Mouse (Mus musculus) midbrain, embryonic 16.5 days (tissue): ENCODE results near the gene Fam20c. TPM values are rescaled to one million over a fixed set of nuclear protein-coding genes. Genes with fewer than 3 reads are reported as not detected.
A peak's percentile ranks its signal among the peaks of the same experiment; 100 is the strongest.

Source experiments
- ATAC-seq: fragments of 200-750 bp; cut with Nextera tagmentation; 2 replicates; pipeline ENCODE4 v1.8.0; 2017; ENCODE audit warnings: moderate TSS enrichment
- H3K27ac ChIP-seq: fragments of 300-500 bp; sonication (generic); 2 replicates; pipeline ENCODE4 v1.5.1; 2014; ENCODE audit warnings: mild to moderate bottlenecking, low read length, mixed read lengths
- H3K27me3 ChIP-seq: fragments of 300-500 bp; sonication (generic); 2 replicates; pipeline ENCODE4 v1.6.1; 2014; ENCODE audit warnings: low read depth, low read length, mixed read lengths; ENCODE audit not compliant: control insufficient read depth, insufficient read depth
- H3K36me3 ChIP-seq: fragments of 300-500 bp; sonication (generic); 2 replicates; pipeline ENCODE4 v1.6.1; 2014; ENCODE audit warnings: mild to moderate bottlenecking, low read length, moderate library complexity, mixed read lengths; ENCODE audit not compliant: control insufficient read depth, insufficient read depth
- H3K4me1 ChIP-seq: fragments of 300-500 bp; sonication (generic); 2 replicates; pipeline ENCODE4 v1.6.1; 2014; ENCODE audit warnings: mild to moderate bottlenecking, low read length, mixed read lengths; ENCODE audit not compliant: control insufficient read depth, insufficient read depth
- H3K4me2 ChIP-seq: fragments of 300-500 bp; sonication (generic); 2 replicates; pipeline ENCODE4 v1.6.1; 2014; ENCODE audit warnings: mild to moderate bottlenecking, low read length, mixed read lengths
- H3K4me3 ChIP-seq: fragments of 300-500 bp; sonication (generic); 2 replicates; pipeline ENCODE4 v1.5.1; 2014; ENCODE audit warnings: low read depth, mild to moderate bottlenecking, low read length, moderate library complexity, mixed read lengths
- H3K9ac ChIP-seq: fragments of 300-500 bp; sonication (generic); 2 replicates; pipeline ENCODE4 v1.6.1; 2014; ENCODE audit warnings: low read depth, low read length, mixed read lengths
- H3K9me3 ChIP-seq: fragments of 300-500 bp; sonication (generic); replicated peaks from 2 replicates; pipeline ENCODE4 v1.6.1; 2014; ENCODE audit warnings: mild to moderate bottlenecking, low read length, mixed read lengths; ENCODE audit not compliant: control insufficient read depth, poor library complexity, severe bottlenecking
- WGBS: fragments of 180-500 bp; shearing (Covaris S2); extraction: QIAGEN DNeasy Blood & Tissue Kit; methylation state at CpG from one replicate; pipeline ENCODE4 v1.1.7; 2014; 5-methylcytosine and 5-hydroxymethylcytosine counted together
- polyA plus RNA-seq: library from polyadenylated mRNA; unstranded; fragments of >200 nt; fragmentation: Nextera tagmentation; extraction: Ambion mirVana; gene quantifications from 2 replicates; pipeline ENCODE4 v1.2.1, GENCODE M21; 2015

Gene Fam20c
- polyA plus RNA-seq, 1 experiment from 2014 or later, result 41.9 TPM

DNA sequence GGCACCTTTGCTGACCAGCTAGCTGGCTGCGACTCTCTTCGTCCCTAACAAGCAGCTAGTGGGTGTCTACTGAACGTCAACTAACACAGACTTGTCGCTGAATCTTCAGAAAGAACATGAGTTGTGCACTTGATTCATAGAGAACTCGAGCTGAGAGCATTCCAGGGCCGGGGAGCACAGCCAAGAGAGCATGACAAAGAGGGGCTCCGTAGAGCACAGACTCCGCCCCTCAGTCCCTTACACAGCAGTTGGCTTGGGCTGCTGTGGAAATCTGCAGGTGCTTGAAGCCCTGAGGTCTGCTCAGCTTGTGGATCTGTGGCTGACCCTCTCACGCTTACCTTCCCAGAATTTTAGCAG lies 390 bp upstream of the Fam20c start:
- no peaks in the 10 kb centered on the region for H3K27me3 ChIP-seq
- H3K4me1 ChIP-seq, result peaks cover 28% of the 10 kb centered on the region
- no peaks in the 10 kb centered on the region for H3K9me3 ChIP-seq
- peak overlapping the region; percentile 94 for H3K27ac ChIP-seq
- peak overlapping the region; percentile 63 for H3K4me3 ChIP-seq
- peak overlapping the region; percentile 85 for H3K9ac ChIP-seq
- peak; percentile 59 for ATAC-seq
- peaks cover 2% of the 10 kb centered on the region for H3K36me3 ChIP-seq
- WGBS, result 2% methylated on average over 9 of the region's 9 CpGs
- peak overlapping the region; percentile 84 for H3K4me2 ChIP-seq

DNA sequence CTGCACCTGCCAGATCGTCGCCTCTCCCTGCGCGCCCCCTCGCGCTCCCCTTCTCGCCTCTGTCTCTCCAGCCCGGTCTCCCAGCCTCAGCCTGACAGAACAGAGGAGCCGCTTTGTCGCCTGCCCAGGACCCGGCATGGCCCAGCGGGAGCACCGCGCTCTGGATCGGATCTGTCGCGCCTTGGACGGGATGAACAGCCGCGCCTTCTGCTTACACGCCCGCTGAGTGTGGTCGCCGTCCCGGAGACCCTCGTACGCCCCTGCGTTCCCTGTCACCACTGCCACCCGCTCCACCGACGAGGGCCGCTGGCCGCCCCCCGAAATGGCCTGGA lies 773 bp downstream of the Fam20c start:
- Histone ChIP-seq H3K9ac (peak overlapping the region; percentile 85), H3K4me3 (peak overlapping the region; percentile 63), H3K36me3 (peaks cover 2% of the 10 kb centered on the region), H3K4me2 (peak overlapping the region; percentile 84), H3K27me3 (no peaks in the 10 kb centered on the region), H3K4me1 (peaks cover 40% of the 10 kb centered on the region), H3K27ac (peak overlapping the region; percentile 94), H3K9me3 (no peaks in the 10 kb centered on the region)
- ATAC-seq, result no peak
- WGBS, result under 1% methylated on average over 34 of the region's 34 CpGs

DNA sequence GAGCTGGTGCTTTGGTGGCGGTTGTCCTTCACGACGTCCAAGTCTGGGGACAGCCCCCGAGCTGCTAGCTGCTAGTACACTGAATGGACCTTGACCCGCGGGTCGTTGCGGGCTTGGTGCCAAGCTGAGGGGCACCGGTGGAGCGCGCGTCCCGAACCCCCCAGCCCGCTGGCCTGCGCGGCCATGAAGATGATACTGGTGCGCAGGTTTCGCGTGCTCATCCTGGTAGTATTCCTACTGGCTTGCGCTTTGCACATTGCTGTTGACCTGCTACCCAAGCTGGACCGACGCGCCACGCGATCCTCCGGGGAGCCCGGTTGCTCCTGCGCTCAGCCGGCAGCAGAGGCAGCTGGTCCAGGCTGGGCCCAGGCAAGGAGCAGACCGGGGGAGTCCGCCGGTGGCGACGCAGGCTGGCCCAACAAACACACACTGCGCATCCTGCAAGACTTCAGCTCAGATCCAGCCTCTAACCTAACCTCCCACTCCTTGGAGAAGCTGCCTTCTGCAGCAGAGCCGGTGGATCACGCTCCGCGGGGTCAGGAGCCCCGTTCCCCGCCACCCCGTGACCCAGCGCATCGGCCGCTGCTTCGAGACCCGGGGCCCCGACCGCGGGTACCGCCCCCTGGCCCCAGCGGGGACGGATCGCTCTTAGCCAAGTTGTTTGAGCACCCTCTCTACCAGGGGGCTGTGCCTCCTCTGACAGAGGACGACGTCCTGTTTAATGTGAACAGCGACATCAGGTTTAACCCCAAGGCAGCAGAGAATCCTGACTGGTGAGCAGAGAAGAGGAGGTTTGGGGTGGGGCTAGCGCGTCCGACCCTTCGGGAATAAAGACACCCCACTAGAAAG lies 1.4 kb downstream of the Fam20c start:
- no peaks in the 10 kb centered on the region for H3K9me3 ChIP-seq
- peak overlapping the region; percentile 94 for H3K27ac ChIP-seq
- peak overlapping the region; percentile 63 for H3K4me3 ChIP-seq
- peak; percentile 19 for ATAC-seq
- H3K4me1 ChIP-seq, result peaks cover 46% of the 10 kb centered on the region
- peak overlapping the region; percentile 85 for H3K9ac ChIP-seq
- WGBS, result under 1% methylated on average over 61 of the region's 61 CpGs
- peak overlapping the region; percentile 84 for H3K4me2 ChIP-seq
- H3K27me3 ChIP-seq, result no peaks in the 10 kb centered on the region
- peaks cover 4% of the 10 kb centered on the region for H3K36me3 ChIP-seq

DNA sequence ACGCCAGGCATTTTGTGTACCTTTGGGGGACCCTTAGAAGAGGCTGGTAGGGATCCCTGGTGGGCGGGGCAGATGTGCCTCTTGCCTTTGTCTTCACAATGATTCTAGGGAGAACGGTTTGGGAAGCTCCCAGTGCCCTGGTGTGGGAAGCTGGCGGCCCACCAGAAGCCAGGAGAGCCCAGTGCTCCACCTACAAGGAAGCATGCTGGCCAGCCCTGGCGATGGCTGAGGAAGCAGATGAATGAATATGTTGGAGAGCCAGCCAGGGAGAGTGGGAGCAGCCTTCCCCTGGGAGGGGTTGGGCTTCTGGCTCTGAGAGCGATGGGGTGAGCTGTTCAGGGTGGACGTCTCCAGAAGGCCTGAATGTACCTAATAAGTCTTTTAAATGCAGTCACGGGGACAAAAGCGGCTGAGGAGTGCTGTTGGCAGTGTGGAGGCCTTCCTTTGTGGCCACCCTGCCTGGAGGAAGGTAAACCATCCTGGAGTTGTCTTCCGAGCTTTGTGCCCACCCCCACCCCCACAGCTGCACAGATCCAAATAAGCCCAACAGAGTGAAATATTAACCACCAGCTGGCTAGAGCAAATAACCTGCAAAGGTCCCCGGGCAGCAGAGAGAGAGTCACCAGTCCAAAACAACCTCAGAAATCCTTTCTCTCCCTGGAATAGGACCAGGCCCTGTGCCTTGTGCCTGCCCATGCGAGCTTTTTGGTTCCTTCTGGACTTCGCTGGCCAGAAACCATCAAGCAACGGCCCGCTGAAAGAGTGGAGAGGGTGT lies 2.2 kb downstream of the Fam20c start:
- Histone ChIP-seq H3K9me3 (no peaks in the 10 kb centered on the region), H3K9ac (peak overlapping the region; percentile 85), H3K27ac (peak overlapping the region; percentile 94), H3K27me3 (no peaks in the 10 kb centered on the region), H3K36me3 (peaks cover 5% of the 10 kb centered on the region), H3K4me1 (peaks cover 53% of the 10 kb centered on the region), H3K4me3 (peak overlapping the region; percentile 63), H3K4me2 (peak overlapping the region; percentile 84)
- 13% methylated on average over 15 of the region's 15 CpGs for WGBS
- peak; percentile 1; the same call in 1 of the 2 replicates for ATAC-seq

DNA sequence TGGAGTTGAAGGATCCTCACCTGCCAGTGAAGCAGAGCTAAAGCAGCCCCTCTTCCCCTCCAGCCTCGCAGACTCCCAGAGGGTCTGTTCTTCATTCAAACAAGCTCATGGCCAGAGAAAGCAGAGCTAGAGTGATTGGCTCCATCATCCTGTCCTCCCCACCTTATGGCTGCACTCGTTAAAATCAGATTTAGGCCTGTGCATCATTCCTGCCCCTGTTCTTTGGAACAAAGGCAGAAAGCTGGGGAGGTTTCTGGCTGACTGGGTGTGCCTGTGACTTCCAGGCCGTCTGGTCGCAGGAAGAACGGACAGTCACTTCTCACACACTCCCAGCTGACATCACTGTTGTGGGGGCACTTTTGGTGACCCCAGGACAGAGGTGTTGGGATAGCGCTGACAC lies 2.8 kb downstream of the Fam20c start:
- Histone ChIP-seq H3K4me1 (peaks cover 57% of the 10 kb centered on the region), H3K9ac (peak overlapping the region; percentile 85), H3K36me3 (peaks cover 5% of the 10 kb centered on the region), H3K9me3 (no peaks in the 10 kb centered on the region), H3K4me2 (peak overlapping the region; percentile 84), H3K4me3 (peak overlapping the region; percentile 63), H3K27ac (peak overlapping the region; percentile 94), H3K27me3 (no peaks in the 10 kb centered on the region)
- 47% methylated on average over 6 of the region's 6 CpGs for WGBS
- ATAC-seq, result no peak

DNA sequence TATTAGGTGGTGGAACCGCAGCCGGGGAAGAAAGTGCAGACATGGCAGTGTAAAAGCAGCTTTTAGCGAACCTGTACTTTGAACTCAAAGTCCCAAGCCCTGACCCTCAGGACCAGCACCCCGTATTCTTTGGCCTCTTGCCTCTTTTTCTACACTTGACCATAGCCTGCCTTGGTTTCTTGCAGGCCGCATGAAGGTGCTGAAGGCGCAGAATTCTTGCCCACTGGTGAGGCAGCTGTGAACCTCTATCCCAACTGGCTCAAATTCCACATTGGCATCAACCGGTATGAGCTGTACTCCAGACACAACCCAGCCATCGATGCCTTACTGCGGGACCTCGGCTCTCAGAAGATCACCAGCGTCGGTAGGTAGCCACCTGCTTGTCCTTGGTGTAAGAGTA lies 3.3 kb downstream of the Fam20c start:
- Histone ChIP-seq H3K9me3 (no peaks in the 10 kb centered on the region), H3K36me3 (peaks cover 9% of the 10 kb centered on the region), H3K27me3 (no peaks in the 10 kb centered on the region), H3K9ac (peak overlapping the region; percentile 85), H3K4me2 (peak overlapping the region; percentile 84), H3K4me3 (peak overlapping the region; percentile 63), H3K4me1 (peaks cover 60% of the 10 kb centered on the region), H3K27ac (no peak overlapping the region; the same call in 1 of the 2 replicates)
- 95% methylated on average over 12 of the region's 12 CpGs for WGBS
- no peak for ATAC-seq

DNA sequence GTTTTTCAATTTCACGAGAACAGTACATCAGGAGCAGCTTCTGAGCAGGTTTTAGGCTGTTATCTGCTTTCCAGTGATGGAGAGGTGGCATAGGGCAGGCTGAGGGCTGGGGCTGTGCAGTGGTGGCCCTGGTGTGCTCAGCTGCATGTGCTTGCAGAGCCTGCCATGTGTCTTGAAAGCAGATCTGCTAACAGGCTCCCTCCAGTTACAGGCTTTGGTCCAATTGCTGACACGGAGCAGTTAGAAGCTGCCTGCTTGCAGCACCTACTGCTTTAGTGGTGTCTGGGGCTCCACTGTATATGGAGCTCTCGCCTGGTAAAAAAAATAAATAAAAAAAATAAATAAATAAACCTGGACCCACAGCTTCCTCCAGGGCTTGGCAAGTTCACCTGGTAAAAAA lies 4.2 kb downstream of the Fam20c start:
- H3K27ac ChIP-seq, result no peak overlapping the region
- 72% methylated on average over 3 of the region's 3 CpGs for WGBS
- peaks cover 11% of the 10 kb centered on the region for H3K36me3 ChIP-seq
- ATAC-seq, result no peak
- H3K9ac ChIP-seq, result 0 out of 2 replicates have a peak overlapping the region, but pooled peaks have one; percentile 35
- no peak overlapping the region for H3K4me3 ChIP-seq
- no peaks in the 10 kb centered on the region for H3K27me3 ChIP-seq
- peaks cover 54% of the 10 kb centered on the region for H3K4me1 ChIP-seq
- peak overlapping the region; percentile 84; the same call in 1 of the 2 replicates for H3K4me2 ChIP-seq
- no peaks in the 10 kb centered on the region for H3K9me3 ChIP-seq

DNA sequence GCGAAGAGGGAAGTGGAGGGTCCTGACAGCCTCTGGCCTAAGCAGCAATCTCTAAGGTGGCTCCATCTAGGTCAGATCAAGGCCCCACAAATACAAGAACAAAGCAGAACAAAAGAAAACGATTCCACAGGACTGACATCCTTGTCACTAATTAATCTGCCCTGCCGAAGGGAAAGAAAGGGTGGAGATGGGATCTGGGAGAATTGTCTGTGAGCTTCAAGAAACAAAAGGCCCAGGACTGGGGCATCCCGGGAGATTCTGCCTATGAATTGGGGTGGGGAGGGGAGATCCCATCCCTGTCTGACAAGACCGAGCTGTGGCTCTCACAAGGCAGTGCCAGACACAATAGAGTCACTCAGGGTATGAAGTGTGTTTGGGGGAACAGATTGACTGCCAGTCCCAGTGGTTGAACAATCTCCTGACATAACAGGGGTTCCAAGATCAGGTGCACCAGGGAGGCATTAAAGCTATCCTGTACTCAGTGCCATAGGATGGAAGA lies 7.6 kb downstream of the Fam20c start:
- H3K9ac ChIP-seq, result no peak overlapping the region
- ATAC-seq, result no peak
- H3K4me2 ChIP-seq, result peak overlapping the region; percentile 13; the same call in 1 of the 2 replicates
- H3K27me3 ChIP-seq, result no peaks in the 10 kb centered on the region
- peaks cover 51% of the 10 kb centered on the region for H3K4me1 ChIP-seq
- H3K9me3 ChIP-seq, result no peaks in the 10 kb centered on the region
- WGBS, result 21% methylated on average over 5 of the region's 5 CpGs
- H3K4me3 ChIP-seq, result no peak overlapping the region
- H3K27ac ChIP-seq, result no peak overlapping the region
- peaks cover 11% of the 10 kb centered on the region for H3K36me3 ChIP-seq

DNA sequence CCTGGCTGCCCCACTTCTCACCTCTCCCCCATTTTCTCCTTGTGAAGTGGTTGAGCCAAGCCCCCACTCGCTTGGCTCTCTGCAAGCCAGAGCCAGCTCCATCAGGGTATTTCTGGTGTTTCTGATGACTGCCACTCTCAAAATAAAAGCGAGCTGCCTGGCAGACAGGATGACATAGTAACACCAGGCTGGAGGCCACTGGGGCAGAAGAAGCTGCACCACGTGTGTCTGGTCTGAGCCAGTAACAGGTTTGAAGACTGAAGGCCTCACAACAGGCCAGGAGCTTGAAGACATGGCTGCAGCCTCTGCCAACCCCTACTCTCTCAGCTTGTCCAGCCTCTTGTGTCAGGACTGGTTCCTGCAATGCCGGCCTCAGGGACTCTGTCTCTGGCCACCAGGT lies 8.0 kb downstream of the Fam20c start:
- no peaks in the 10 kb centered on the region for H3K27me3 ChIP-seq
- H3K36me3 ChIP-seq, result peaks cover 14% of the 10 kb centered on the region
- ATAC-seq, result no peak
- peaks cover 47% of the 10 kb centered on the region for H3K4me1 ChIP-seq
- H3K4me2 ChIP-seq, result no peak overlapping the region
- no peaks in the 10 kb centered on the region for H3K9me3 ChIP-seq
- H3K9ac ChIP-seq, result no peak overlapping the region
- H3K27ac ChIP-seq, result no peak overlapping the region
- WGBS, result 72% methylated on average over 4 of the region's 4 CpGs
- no peak overlapping the region for H3K4me3 ChIP-seq
